Comparison of ENCODE assay signal across 18 mouse cellular contexts in genomic region chr10:95533382-95533781, GRCm38 (mm10). TPM values are rescaled to one million over a fixed set of nuclear protein-coding genes. Genes with fewer than 3 reads are reported as not detected.
DNase-seq lines count a peak whose midpoint lies in the region; ATAC-seq lines count a peak whose summit lies in the region.
"Had no signal": no experiment of that assay in that cellular context is flagged by ENCODE, and none has a peak within 500 bp of the region (broad histone marks: within the 10 kb centered on the region; RNA-seq: fewer than 3 reads in every experiment).

No protein-coding gene starts in this region.

- ATAC-seq in heart, embryonic 12.5 days (ENCODE audit: insufficient number of reproducible peaks, low FRiP score) = 0 out of 2 replicates have a peak, but pooled peaks have one; percentile 61
- ATAC-seq: CD4-positive, CD25-positive, alpha-beta regulatory T cell, adult 4 months; midbrain, embryonic 13.5 days had no signal

- no peaks in the 10 kb centered on the region for H3K36me3 ChIP-seq in heart, embryonic 12.5 days
- H3K36me3 ChIP-seq: embryonic facial prominence, embryonic 15.5 days; liver, embryonic 15.5 days; midbrain, embryonic 13.5 days had no signal

- H3K4me3 ChIP-seq in heart, embryonic 12.5 days = no peak overlapping the region
- H3K4me3 ChIP-seq: embryonic facial prominence, embryonic 15.5 days; forebrain, embryonic 10.5 days; layer of hippocampus, adult 2 months; liver, embryonic 15.5 days; midbrain, embryonic 13.5 days had no signal

- peaks cover 53% of the 10 kb centered on the region for H3K4me1 ChIP-seq in heart, embryonic 12.5 days (replicated peaks)

- H3K4me2 ChIP-seq in heart, embryonic 12.5 days = no peak overlapping the region
- H3K4me2 ChIP-seq: embryonic facial prominence, embryonic 15.5 days; liver, embryonic 15.5 days; midbrain, embryonic 13.5 days had no signal

- no peaks in the 10 kb centered on the region for H3K9me3 ChIP-seq in heart, embryonic 12.5 days (replicated peaks)
- H3K9me3 ChIP-seq: embryonic facial prominence, embryonic 15.5 days; forebrain, embryonic 10.5 days; liver, embryonic 15.5 days; midbrain, embryonic 13.5 days had no signal

- H3K9ac ChIP-seq in heart, embryonic 12.5 days = no peak overlapping the region
- H3K9ac ChIP-seq: embryonic facial prominence, embryonic 15.5 days; liver, embryonic 15.5 days; midbrain, embryonic 13.5 days had no signal

- no peaks in the 10 kb centered on the region for H3K27me3 ChIP-seq in heart, embryonic 12.5 days (replicated peaks)
- H3K27me3 ChIP-seq: embryonic facial prominence, embryonic 15.5 days; liver, embryonic 15.5 days; midbrain, embryonic 13.5 days had no signal

- no peak for DNase-seq in heart, adult 9 months (ENCODE audit: low spot score in 2 of 2)
- peak; percentile 53 for DNase-seq in kidney, postnatal 14 days
- DNase-seq in kidney, postnatal 4 days = no peak
- DNase-seq in adrenal gland, postnatal 36 days = peak; percentile 32 to 65
- peak; percentile 54 to 63 for DNase-seq in kidney, postnatal 25 days
- no peak for DNase-seq in urinary bladder, postnatal 36 days (ENCODE audit: low spot score in 2 of 2)
- DNase-seq: cerebellum, postnatal 10 days; embryo, embryonic 11 days; gastrocnemius, postnatal 14 days; right cerebral cortex, postnatal 25 days; thymus, postnatal 14 days had no signal

- peak overlapping the region; percentile 36 for H3K27ac ChIP-seq in heart, embryonic 12.5 days (ENCODE audit: poor library complexity, severe bottlenecking)
- H3K27ac ChIP-seq: embryonic facial prominence, embryonic 15.5 days; forebrain, embryonic 10.5 days; layer of hippocampus, adult 2 months; liver, embryonic 15.5 days; midbrain, embryonic 13.5 days had no signal

- 79% methylated on average over 7 of the region's 7 CpGs for WGBS in heart, embryonic 12.5 days

RNA-seq across cellular contexts. Expression of gene Ube2n, which starts 18.4 kb away (rescaled TPM):
- polyA plus RNA-seq in heart, embryonic 12.5 days (2016; fragmentation: Nextera tagmentation; extraction: Ambion mirVana) = 266 and 274 TPM in 2 replicates
- 100 to 1,000 TPM; 138 to 147 TPM for total RNA-seq in adrenal gland, postnatal 36 days (2021)

RNA-seq across cellular contexts. Expression of gene Nudt4, which starts 30.6 kb away (rescaled TPM):
- 152 and 155 TPM in 2 replicates for polyA plus RNA-seq in heart, embryonic 12.5 days (2016; fragmentation: Nextera tagmentation; extraction: Ambion mirVana)
- total RNA-seq in adrenal gland, postnatal 36 days (2021) = 100 to 1,000 TPM; 145 to 149 TPM

RNA-seq across cellular contexts. Expression of gene Mrpl42, which starts 31.6 kb away (rescaled TPM):
- 519 and 526 TPM in 2 replicates for polyA plus RNA-seq in heart, embryonic 12.5 days (2016; fragmentation: Nextera tagmentation; extraction: Ambion mirVana)
- 100 to 1,000 TPM; 115 to 120 TPM for total RNA-seq in adrenal gland, postnatal 36 days (2021)

Comparison
In these comparisons a context has a peak if more than half of its experiments do, and no peak if none do; other contexts are left out.
1. DNase-seq: peak in kidney, postnatal 14 days (single experiment), adrenal gland, postnatal 36 days (2 of 2) and kidney, postnatal 25 days (2 of 2); none in heart, adult 9 months (0 of 2), kidney, postnatal 4 days (0 of 2) and urinary bladder, postnatal 36 days (0 of 2).